12 mouse cellular contexts compared by ENCODE assay signal in the genomic region with DNA sequence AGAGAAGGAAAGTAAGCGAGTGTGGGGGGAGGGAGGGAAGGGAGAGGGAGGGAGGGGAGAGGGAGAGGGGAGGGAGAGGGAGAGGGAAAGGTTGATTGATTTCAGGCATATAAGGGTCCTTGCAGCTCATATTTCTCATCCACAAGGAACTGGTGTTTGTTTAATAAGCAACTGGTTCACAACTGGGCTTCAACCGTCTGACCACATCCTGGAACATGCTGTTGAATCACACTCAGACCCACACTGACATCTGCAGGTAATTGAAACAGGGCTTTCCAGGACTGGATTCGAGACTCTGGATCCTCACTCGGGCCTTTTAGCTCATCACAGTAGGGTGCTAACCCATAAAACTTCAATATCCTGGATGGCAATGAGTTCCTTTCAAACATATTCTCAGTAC. TPM values are rescaled to one million over a fixed set of nuclear protein-coding genes. Genes with fewer than 3 reads are reported as not detected.
DNase-seq lines count a peak whose midpoint lies in the region; ATAC-seq lines count a peak whose summit lies in the region.
"Had no signal": no experiment of that assay in that cellular context is flagged by ENCODE, and none has a peak within 500 bp of the region (broad histone marks: within the 10 kb centered on the region; RNA-seq: fewer than 3 reads in every experiment).

No protein-coding gene starts in this region.

- peak; percentile 13 for DNase-seq in adrenal gland, adult 2 months
- DNase-seq in adrenal gland, adult 18-20 months (ENCODE audit: low spot score in 2 of 2): no peak
- no peak for DNase-seq in kidney, adult 18-20 months
- DNase-seq in lung, postnatal 10 days: peak; percentile 35
- no peak for DNase-seq in frontal cortex, postnatal 14 days (ENCODE audit: low spot score in 2 of 2)
- DNase-seq in hindbrain, embryonic 14.5 days (ENCODE audit: low spot score): no peak
- DNase-seq: cerebellum, adult 11 months; liver, embryonic 13.5 days had no signal

- WGBS in kidney, embryonic 15.5 days: 20% methylated on average over 3 of the region's 4 CpGs
- 27% methylated on average over 4 of the region's 4 CpGs for WGBS in embryonic facial prominence, embryonic 13.5 days
- WGBS in hindbrain, embryonic 14.5 days: 35% methylated on average over 3 of the region's 4 CpGs

- ATAC-seq in kidney, embryonic 15.5 days (replicated peaks; ENCODE audit: low FRiP score): peak; percentile 70; the same call in 1 of the 2 replicates
- no peak for ATAC-seq in embryonic facial prominence, embryonic 13.5 days (ENCODE audit: insufficient number of reproducible peaks, insufficient read depth, low FRiP score, low TSS enrichment, low read depth)
- ATAC-seq in hindbrain, embryonic 14.5 days (ENCODE audit: low FRiP score): no peak
- ATAC-seq: forebrain, embryonic 15.5 days had no signal

- H3K4me2 ChIP-seq in kidney, embryonic 15.5 days: no peak overlapping the region
- no peak overlapping the region for H3K4me2 ChIP-seq in embryonic facial prominence, embryonic 13.5 days
- no peak overlapping the region for H3K4me2 ChIP-seq in hindbrain, embryonic 14.5 days (replicated peaks)
- H3K4me2 ChIP-seq: forebrain, embryonic 15.5 days; liver, embryonic 13.5 days; stomach, embryonic 15.5 days had no signal

- H3K4me3 ChIP-seq in kidney, embryonic 15.5 days (replicated peaks): no peak overlapping the region
- no peak overlapping the region for H3K4me3 ChIP-seq in embryonic facial prominence, embryonic 13.5 days
- H3K4me3 ChIP-seq in hindbrain, embryonic 14.5 days (replicated peaks; ENCODE audit: low read length): no peak overlapping the region
- H3K4me3 ChIP-seq: forebrain, embryonic 15.5 days; liver, embryonic 13.5 days; stomach, embryonic 15.5 days had no signal

- no peaks in the 10 kb centered on the region for H3K9me3 ChIP-seq in kidney, embryonic 15.5 days (replicated peaks)
- no peaks in the 10 kb centered on the region for H3K9me3 ChIP-seq in embryonic facial prominence, embryonic 13.5 days
- no peaks in the 10 kb centered on the region for H3K9me3 ChIP-seq in hindbrain, embryonic 14.5 days (ENCODE audit: control insufficient read depth, low read length)
- H3K9me3 ChIP-seq: forebrain, embryonic 15.5 days; liver, embryonic 13.5 days; stomach, embryonic 15.5 days had no signal

- no peak overlapping the region for H3K9ac ChIP-seq in kidney, embryonic 15.5 days
- H3K9ac ChIP-seq in embryonic facial prominence, embryonic 13.5 days: no peak overlapping the region
- H3K9ac ChIP-seq in hindbrain, embryonic 14.5 days: no peak overlapping the region
- H3K9ac ChIP-seq: forebrain, embryonic 15.5 days; liver, embryonic 13.5 days; stomach, embryonic 15.5 days had no signal

- no peak overlapping the region for H3K27ac ChIP-seq in kidney, embryonic 15.5 days
- peak overlapping the region; percentile 44; the same call in 1 of the 2 replicates for H3K27ac ChIP-seq in embryonic facial prominence, embryonic 13.5 days
- H3K27ac ChIP-seq in hindbrain, embryonic 14.5 days: no peak overlapping the region
- H3K27ac ChIP-seq: forebrain, embryonic 15.5 days; liver, embryonic 13.5 days; stomach, embryonic 15.5 days had no signal

- H3K4me1 ChIP-seq in kidney, embryonic 15.5 days: 0 out of 2 replicates have a peak, but pooled peaks cover 3% of the 10 kb centered on the region
- H3K4me1 ChIP-seq in embryonic facial prominence, embryonic 13.5 days: no peaks in the 10 kb centered on the region
- no peaks in the 10 kb centered on the region for H3K4me1 ChIP-seq in hindbrain, embryonic 14.5 days (replicated peaks; ENCODE audit: control insufficient read depth, insufficient read depth, low read length)
- H3K4me1 ChIP-seq: forebrain, embryonic 15.5 days; stomach, embryonic 15.5 days had no signal

- H3K36me3 ChIP-seq in kidney, embryonic 15.5 days: no peaks in the 10 kb centered on the region
- no peaks in the 10 kb centered on the region for H3K36me3 ChIP-seq in embryonic facial prominence, embryonic 13.5 days
- H3K36me3 ChIP-seq in hindbrain, embryonic 14.5 days (replicated peaks; ENCODE audit: control insufficient read depth, insufficient read depth): no peaks in the 10 kb centered on the region
- H3K36me3 ChIP-seq: forebrain, embryonic 15.5 days; liver, embryonic 13.5 days; stomach, embryonic 15.5 days had no signal

- no peaks in the 10 kb centered on the region for H3K27me3 ChIP-seq in kidney, embryonic 15.5 days
- no peaks in the 10 kb centered on the region for H3K27me3 ChIP-seq in embryonic facial prominence, embryonic 13.5 days
- no peaks in the 10 kb centered on the region for H3K27me3 ChIP-seq in hindbrain, embryonic 14.5 days (ENCODE audit: control insufficient read depth, insufficient read depth, low read length)
- H3K27me3 ChIP-seq: forebrain, embryonic 15.5 days; liver, embryonic 13.5 days; stomach, embryonic 15.5 days had no signal

RNA-seq across cellular contexts. Expression of a gene that starts 6.2 kb away (rescaled TPM):
- not detected for total RNA-seq in adrenal gland, adult 2 months (2021)
- not detected in 2 replicates for polyA plus RNA-seq in adrenal gland, adult 2 months (2012; rRNA removed)
- total RNA-seq in adrenal gland, adult 18-20 months (2021): not detected
- polyA plus RNA-seq in kidney, embryonic 15.5 days (2015; fragmentation: Nextera tagmentation; extraction: Ambion mirVana): 5.6 and 6.0 TPM in 2 replicates
- 6.4 and 7.5 TPM in 2 replicates for polyA plus RNA-seq in embryonic facial prominence, embryonic 13.5 days (2015; fragmentation: Nextera tagmentation; extraction: Ambion mirVana)
- 0.37 TPM in 1 of 2 replicates, not detected in the other for polyA plus RNA-seq in hindbrain, embryonic 14.5 days (2014; fragmentation: Nextera tagmentation; extraction: Ambion mirVana)

RNA-seq across cellular contexts. Expression of a gene that starts 35.9 kb away (rescaled TPM):
- 1 to 10 TPM; 7.6 to 8.1 TPM for total RNA-seq in adrenal gland, adult 2 months (2021)
- 1.9 and 2.6 TPM in 2 replicates for polyA plus RNA-seq in adrenal gland, adult 2 months (2012; rRNA removed)
- 1 to 10 TPM; 5.0 to 7.3 TPM for total RNA-seq in adrenal gland, adult 18-20 months (2021)
- 10.0 and 10.9 TPM in 2 replicates for polyA plus RNA-seq in kidney, embryonic 15.5 days (2015; fragmentation: Nextera tagmentation; extraction: Ambion mirVana)
- 9.1 and 11.0 TPM in 2 replicates for polyA plus RNA-seq in embryonic facial prominence, embryonic 13.5 days (2015; fragmentation: Nextera tagmentation; extraction: Ambion mirVana)
- polyA plus RNA-seq in hindbrain, embryonic 14.5 days (2014; fragmentation: Nextera tagmentation; extraction: Ambion mirVana): 4.4 and 4.5 TPM in 2 replicates

RNA-seq across cellular contexts. Expression of a gene that starts 39.5 kb away (rescaled TPM):
- total RNA-seq in adrenal gland, adult 2 months (2021): not detected
- not detected in 2 replicates for polyA plus RNA-seq in adrenal gland, adult 2 months (2012; rRNA removed)
- total RNA-seq in adrenal gland, adult 18-20 months (2021): not detected
- polyA plus RNA-seq in kidney, embryonic 15.5 days (2015; fragmentation: Nextera tagmentation; extraction: Ambion mirVana): not detected in 2 replicates
- polyA plus RNA-seq in embryonic facial prominence, embryonic 13.5 days (2015; fragmentation: Nextera tagmentation; extraction: Ambion mirVana): not detected in 2 replicates
- not detected in 2 replicates for polyA plus RNA-seq in hindbrain, embryonic 14.5 days (2014; fragmentation: Nextera tagmentation; extraction: Ambion mirVana)
- polyA plus RNA-seq: forebrain, embryonic 15.5 days; liver, embryonic 13.5 days; stomach, embryonic 15.5 days had no signal

Comparison
In these comparisons a context has a peak if more than half of its experiments do, and no peak if none do; other contexts are left out.
1. DNase-seq: peak in adrenal gland, adult 2 months (single experiment) and lung, postnatal 10 days (single experiment); none in adrenal gland, adult 18-20 months (0 of 2), kidney, adult 18-20 months (single experiment), frontal cortex, postnatal 14 days (0 of 2) and hindbrain, embryonic 14.5 days (single experiment).